Mouse (Mus musculus): ENCODE measurements at regions not wholly inside any gene's neighbourhood (a gene's known extent, or its start where the extent isn't known, plus 50 kb on each side); places are given as distances from the start of the nearest gene placed in this dataset.

GRCm38 (mm10) chr19:34421171-34421570 is 53.8 kb downstream of the Ch25h start:
- no peak for DNase-seq

- DNase-seq, result no peak
Observed at GRCm38 (mm10) chr19:34420293-34420792, 54.6 kb downstream of the Ch25h start.

DNA sequence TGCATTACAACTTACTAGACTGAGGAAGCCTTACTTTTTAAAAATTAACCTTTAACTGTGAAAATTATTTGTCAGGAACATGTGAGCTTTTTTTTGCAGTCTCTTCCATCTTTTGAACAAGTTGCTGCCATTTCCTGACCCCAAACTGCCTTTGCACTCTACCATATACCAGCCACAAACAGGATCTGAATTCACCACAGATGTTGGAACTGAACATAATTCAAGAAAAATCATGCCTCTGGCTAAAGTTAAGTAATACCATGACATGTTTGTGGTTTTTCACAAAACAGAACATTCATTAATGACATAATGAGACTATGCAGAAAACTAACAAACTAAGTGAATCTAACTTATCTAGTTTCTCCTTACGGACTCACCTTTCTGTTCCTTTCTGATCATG is 67.8 kb downstream of the Ch25h start:
- DNase-seq, result no peak

DNA sequence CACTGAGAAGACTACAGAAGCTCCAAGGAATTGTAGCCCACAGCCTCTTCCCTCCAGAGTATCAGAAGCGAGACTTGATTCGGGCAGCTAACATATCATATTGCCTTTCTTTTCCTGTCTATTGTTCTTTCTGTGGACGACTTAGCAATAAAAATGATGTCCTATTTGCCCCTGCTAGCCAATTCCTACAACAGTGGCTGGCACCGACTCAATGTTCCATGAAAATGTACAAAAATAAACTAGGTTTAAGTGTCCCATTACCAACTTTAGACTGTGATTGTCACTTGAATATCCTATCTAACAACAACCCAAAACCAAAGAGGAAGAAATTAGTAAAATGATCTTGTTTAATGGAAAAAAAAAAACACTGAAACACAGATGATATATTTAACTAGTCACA is 68.3 kb downstream of the Ch25h start:
- DNase-seq, result no peak

- peak in 1 of 2 experiments; percentile 18 for DNase-seq
Observed at GRCm38 (mm10) chr19:34396276-34396675, 78.7 kb downstream of the Ch25h start.

GRCm38 (mm10) chr19:34389940-34390339 is 85.0 kb downstream of the Ch25h start:
- no peak for DNase-seq

DNA sequence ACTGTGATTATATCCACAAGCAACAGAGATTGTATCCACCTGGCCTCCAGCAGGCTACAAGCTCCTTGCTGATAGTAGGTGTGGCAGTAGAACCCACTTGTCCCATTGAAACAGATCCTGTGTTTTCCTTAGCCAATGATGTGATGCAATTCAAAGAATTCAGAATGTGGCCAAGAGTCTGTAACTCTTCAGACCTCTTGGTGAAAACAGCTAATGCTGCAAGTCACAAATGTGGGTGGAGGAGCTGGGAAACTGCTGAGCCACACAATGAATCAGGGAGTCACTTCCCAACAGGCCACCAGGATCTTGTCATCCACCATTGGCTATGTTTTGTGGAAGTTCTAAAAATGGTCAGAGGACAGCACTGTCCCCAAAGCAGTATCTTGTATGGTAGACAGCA is 92.1 kb downstream of the Fas start:
- no peak for DNase-seq
